Mouse (Mus musculus): Measurements from ENCODE around the gene Mrpl30. TPM values are rescaled to one million over a fixed set of nuclear protein-coding genes. Genes with fewer than 3 reads are reported as not detected.

The Mrpl30 gene
- 67.7 and 97.4 TPM in 2 replicates for polyA plus RNA-seq (2012; rRNA removed)

DNA sequence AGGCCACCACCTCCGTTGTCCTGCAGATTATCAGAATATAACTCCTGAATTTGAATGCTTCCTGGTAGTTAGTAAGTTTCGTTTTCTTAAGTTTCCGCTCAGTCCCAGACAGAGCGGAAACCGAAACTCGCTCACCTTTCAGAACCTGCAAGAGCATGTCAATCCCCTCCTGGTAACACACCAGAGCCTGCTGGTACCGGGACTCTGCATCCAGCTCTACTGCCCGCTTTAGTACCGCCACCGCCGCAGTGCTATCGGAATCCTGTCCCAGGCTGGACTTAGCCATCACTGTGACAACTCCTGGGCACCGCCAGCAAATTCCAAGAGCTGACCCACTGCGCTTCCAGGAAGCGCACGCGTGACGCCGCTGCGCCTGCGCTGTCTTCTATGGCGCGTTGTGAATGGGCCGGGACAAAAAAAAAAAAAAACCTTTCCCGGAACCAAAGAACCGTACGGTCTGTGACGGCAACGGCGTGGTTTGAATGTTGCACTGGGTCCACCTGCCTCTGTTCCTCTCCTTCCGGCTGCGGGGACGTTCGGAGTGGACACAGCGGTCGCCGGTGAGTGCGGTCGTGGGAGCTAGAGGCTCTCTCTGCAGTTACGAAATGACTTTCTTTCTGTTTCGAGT is at the start of gene Mrpl30, which contains the start of gene Mitd1:
Gene Mrpl30, plus strand, starts transcription at position 453 of the 628 bp plus-strand sequence.
Gene Mitd1, minus strand, starts transcription at position 387 of the 628 bp plus-strand sequence.
- WGBS, result under 1% methylated on average over 41 of the region's 41 CpGs
- Histone ChIP-seq H3K27me3 (replicated peaks; ENCODE audit: control insufficient read depth, insufficient read depth, low read length) (no peaks in the 10 kb centered on the region), H3K27ac (ENCODE audit: insufficient read depth, low read depth, low read length) (peak within 1 kb of the TSS; percentile 90), H3K36me3 (ENCODE audit: control insufficient read depth, insufficient read depth, low read length) (no peaks in the 10 kb centered on the region), H3K4me3 (ENCODE audit: insufficient read depth, low read depth, low read length) (peak within 1 kb of the TSS; percentile 85), H3K4me1 (ENCODE audit: control insufficient read depth, insufficient read depth, low read length) (peaks cover 5% of the 10 kb centered on the region; the same call in 1 of the 2 replicates)
- TF ChIP-seq CTCF (conservative IDR thresholded peaks at IDR 0.05; ENCODE audit: insufficient read depth, insufficient read length, low read depth, low read length) (no peak), POLR2A (IDR thresholded peaks at IDR 0.05; ENCODE audit: low read depth, low read length) (peak; percentile 37)
- DNase-seq, result peak; percentile 96

GRCm38 (mm10) chr1:37846878-37847277 is 43.4 kb upstream of the Mrpl30 start:
- no peak for TF ChIP-seq POLR2A (IDR thresholded peaks at IDR 0.05; ENCODE audit: low read depth, low read length)
- no peak for TF ChIP-seq CTCF (conservative IDR thresholded peaks at IDR 0.05; ENCODE audit: insufficient read depth, insufficient read length, low read depth, low read length)
- no peaks in the 10 kb centered on the region for H3K36me3 ChIP-seq (ENCODE audit: control insufficient read depth, insufficient read depth, low read length)
- H3K27me3 ChIP-seq (replicated peaks; ENCODE audit: control insufficient read depth, insufficient read depth, low read length), result no peaks in the 10 kb centered on the region
- WGBS, result 56% methylated on average over 8 of the region's 8 CpGs
- DNase-seq, result peak; percentile 29
- peaks cover 3% of the 10 kb centered on the region; the same call in 1 of the 2 replicates for H3K4me1 ChIP-seq (ENCODE audit: control insufficient read depth, insufficient read depth, low read length)
- H3K27ac ChIP-seq (ENCODE audit: insufficient read depth, low read depth, low read length), result no peak overlapping the region
- no peak overlapping the region for H3K4me3 ChIP-seq (ENCODE audit: insufficient read depth, low read depth, low read length)

DNA sequence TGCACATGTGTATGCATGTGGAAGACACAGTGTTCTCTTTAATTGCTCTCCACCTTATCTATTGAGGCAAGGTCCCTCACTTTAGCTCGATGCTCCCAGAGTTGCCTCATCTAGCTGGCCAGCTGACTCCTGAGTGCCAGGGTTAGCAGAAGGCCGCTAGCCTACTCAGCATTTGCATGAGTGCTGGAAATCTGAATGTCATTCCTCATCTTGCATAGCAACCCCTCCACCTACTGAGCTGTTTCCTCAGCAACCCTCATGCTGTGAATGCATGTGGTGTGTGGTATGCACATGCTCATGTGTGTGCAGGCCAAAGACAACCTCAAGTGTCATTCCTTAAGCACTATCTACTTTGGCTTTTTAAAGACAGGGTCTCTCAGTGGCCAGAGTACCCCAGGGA is 39.6 kb upstream of the Mrpl30 start:
- no peak for DNase-seq
- Histone ChIP-seq H3K4me1 (ENCODE audit: control insufficient read depth, insufficient read depth, low read length) (peaks cover 3% of the 10 kb centered on the region; the same call in 1 of the 2 replicates), H3K36me3 (ENCODE audit: control insufficient read depth, insufficient read depth, low read length) (0 out of 2 replicates have a peak, but pooled peaks cover 2% of the 10 kb centered on the region), H3K27ac (ENCODE audit: insufficient read depth, low read depth, low read length) (no peak overlapping the region), H3K27me3 (replicated peaks; ENCODE audit: control insufficient read depth, insufficient read depth, low read length) (no peaks in the 10 kb centered on the region), H3K4me3 (ENCODE audit: insufficient read depth, low read depth, low read length) (no peak overlapping the region)
- 68% methylated on average over 2 of the region's 2 CpGs for WGBS
- TF ChIP-seq CTCF (conservative IDR thresholded peaks at IDR 0.05; ENCODE audit: insufficient read depth, insufficient read length, low read depth, low read length) (no peak), POLR2A (IDR thresholded peaks at IDR 0.05; ENCODE audit: low read depth, low read length) (no peak)

- H3K27me3 ChIP-seq (replicated peaks; ENCODE audit: control insufficient read depth, insufficient read depth, low read length), result no peaks in the 10 kb centered on the region
- WGBS, result under 1% methylated on average over 90 of the region's 90 CpGs
- TF ChIP-seq CTCF (conservative IDR thresholded peaks at IDR 0.05; ENCODE audit: insufficient read depth, insufficient read length, low read depth, low read length) (no peak), POLR2A (IDR thresholded peaks at IDR 0.05; ENCODE audit: low read depth, low read length) (peak; percentile 85)
- no peaks in the 10 kb centered on the region; the same call in 1 of the 2 replicates for H3K4me1 ChIP-seq (ENCODE audit: control insufficient read depth, insufficient read depth, low read length)
- H3K4me3 ChIP-seq (ENCODE audit: insufficient read depth, low read depth, low read length), result peak overlapping the region; percentile 77
- H3K27ac ChIP-seq (ENCODE audit: insufficient read depth, low read depth, low read length), result peak overlapping the region; percentile 54
- no peaks in the 10 kb centered on the region for H3K36me3 ChIP-seq (ENCODE audit: control insufficient read depth, insufficient read depth, low read length)
- DNase-seq, result peak; percentile 100
These were observed 25.5 kb upstream of the Mrpl30 start for GRCm38 (mm10) chr1:37864511-37865400.

GRCm38 (mm10) chr1:37865401-37866215 is 24.7 kb upstream of the Mrpl30 start:
- no peaks in the 10 kb centered on the region for H3K36me3 ChIP-seq (ENCODE audit: control insufficient read depth, insufficient read depth, low read length)
- WGBS, result 10% methylated on average over 23 of the region's 23 CpGs
- H3K4me1 ChIP-seq (ENCODE audit: control insufficient read depth, insufficient read depth, low read length), result no peaks in the 10 kb centered on the region; the same call in 1 of the 2 replicates
- TF ChIP-seq POLR2A (IDR thresholded peaks at IDR 0.05; ENCODE audit: low read depth, low read length) (no peak), CTCF (conservative IDR thresholded peaks at IDR 0.05; ENCODE audit: insufficient read depth, insufficient read length, low read depth, low read length) (no peak)
- H3K4me3 ChIP-seq (ENCODE audit: insufficient read depth, low read depth, low read length), result peak overlapping the region; percentile 62
- no peak for DNase-seq
- H3K27ac ChIP-seq (ENCODE audit: insufficient read depth, low read depth, low read length), result peak overlapping the region; percentile 52
- H3K27me3 ChIP-seq (replicated peaks; ENCODE audit: control insufficient read depth, insufficient read depth, low read length), result no peaks in the 10 kb centered on the region

DNA sequence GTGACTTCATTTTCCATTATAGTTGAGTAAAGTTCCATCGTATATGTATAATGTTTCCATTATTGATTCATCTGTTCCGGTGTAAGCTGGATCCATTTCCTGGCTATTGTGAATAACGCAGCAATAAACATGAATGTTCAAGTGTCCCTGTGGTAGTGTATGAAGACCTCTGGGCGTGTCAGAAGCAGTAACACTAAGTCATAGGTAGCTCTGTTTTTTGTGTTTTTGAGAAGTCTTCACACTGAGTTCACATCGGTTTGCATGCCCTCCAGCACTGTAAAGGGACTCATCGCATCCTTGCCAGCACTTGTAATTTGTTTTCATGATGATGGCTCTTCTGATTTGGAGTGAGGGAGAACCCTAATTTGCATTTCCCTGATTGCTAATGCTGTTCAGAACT is 24.0 kb upstream of the Mrpl30 start, which contains the start of gene Tsga10:
Gene Tsga10, minus strand, starts transcription at position 144 of the 400 bp plus-strand sequence.
- DNase-seq, result no peak
- WGBS, result 85% methylated on average over 6 of the region's 6 CpGs
- peak within 1 kb of the TSS; percentile 52 for H3K27ac ChIP-seq (ENCODE audit: insufficient read depth, low read depth, low read length)
- H3K4me1 ChIP-seq (ENCODE audit: control insufficient read depth, insufficient read depth, low read length), result no peaks in the 10 kb centered on the region; the same call in 1 of the 2 replicates
- no peaks in the 10 kb centered on the region for H3K36me3 ChIP-seq (ENCODE audit: control insufficient read depth, insufficient read depth, low read length)
- peak within 1 kb of the TSS; percentile 62 for H3K4me3 ChIP-seq (ENCODE audit: insufficient read depth, low read depth, low read length)
- TF ChIP-seq POLR2A (IDR thresholded peaks at IDR 0.05; ENCODE audit: low read depth, low read length), result no peak
- no peak for TF ChIP-seq CTCF (conservative IDR thresholded peaks at IDR 0.05; ENCODE audit: insufficient read depth, insufficient read length, low read depth, low read length)
- no peaks in the 10 kb centered on the region for H3K27me3 ChIP-seq (replicated peaks; ENCODE audit: control insufficient read depth, insufficient read depth, low read length)

Measured in kidney, adult 2 months (tissue).